Mouse (Mus musculus) midbrain, embryonic 13.5 days (tissue): ENCODE measurements around the gene Slc17a3. TPM values are rescaled to one million over a fixed set of nuclear protein-coding genes. Genes with fewer than 3 reads are reported as not detected.

Experiments
- ATAC-seq: fragments of 200-750 bp; cut with Nextera tagmentation; 2 replicates; pipeline ENCODE4 v1.8.0; 2017; ENCODE audit warnings: mild to moderate bottlenecking, moderate TSS enrichment, moderate library complexity
- H3K27ac ChIP-seq: fragments of 300-500 bp; sonication (generic); 2 replicates; pipeline ENCODE4 v1.5.1; 2015; ENCODE audit warnings: inconsistent platforms, mild to moderate bottlenecking, moderate library complexity
- H3K27me3 ChIP-seq: fragments of 300-500 bp; sonication (generic); 2 replicates; pipeline ENCODE4 v1.6.1; 2015; ENCODE audit warnings: mild to moderate bottlenecking, inconsistent platforms
- H3K36me3 ChIP-seq: fragments of 300-500 bp; sonication (generic); 2 replicates; pipeline ENCODE4 v1.6.1; 2015; ENCODE audit warnings: mild to moderate bottlenecking, inconsistent platforms
- H3K4me1 ChIP-seq: fragments of 300-500 bp; sonication (generic); replicated peaks from 2 replicates; pipeline ENCODE4 v1.6.1; 2015; ENCODE audit warnings: inconsistent platforms
- H3K4me2 ChIP-seq: fragments of 300-500 bp; sonication (generic); replicated peaks from 2 replicates; pipeline ENCODE4 v1.6.1; 2015; ENCODE audit warnings: moderate library complexity, mild to moderate bottlenecking, inconsistent platforms
- H3K4me3 ChIP-seq: fragments of 300-500 bp; sonication (generic); replicated peaks from 2 replicates; pipeline ENCODE4 v1.5.1; 2015; ENCODE audit warnings: mild to moderate bottlenecking, inconsistent platforms
- H3K9ac ChIP-seq: fragments of 300-500 bp; sonication (generic); replicated peaks from 2 replicates; pipeline ENCODE4 v1.6.1; 2015; ENCODE audit warnings: mild to moderate bottlenecking, inconsistent platforms
- H3K9me3 ChIP-seq: fragments of 300-500 bp; sonication (generic); 2 replicates; pipeline ENCODE4 v1.6.1; 2016; ENCODE audit warnings: mild to moderate bottlenecking, inconsistent platforms
- whole genome bisulfite sequencing: fragments of 180-500 bp; shearing (Covaris S2); methylation state at CpG from one replicate; pipeline ENCODE4 v1.1.7; 2015; 5-methylcytosine and 5-hydroxymethylcytosine counted together
- polyA plus RNA-seq: library from polyadenylated mRNA; unstranded; fragments of >200 nt; fragmentation: Nextera tagmentation; extraction: Ambion mirVana; gene quantifications from 2 replicates; pipeline ENCODE4 v1.2.1, GENCODE M21; 2015

The Slc17a3 gene
- polyA plus RNA-seq, 1 experiment from 2014 or later = not detected

GRCm38 (mm10) chr13:23879636-23880035, 40.4 kb downstream of the Slc17a3 start:
- ATAC-seq = no peak
- no peak overlapping the region for H3K9ac ChIP-seq
- 86% methylated on average over 5 of the region's 5 CpGs for WGBS

GRCm38 (mm10) chr13:23885540-23885939, 46.3 kb downstream of the Slc17a3 start:
- Histone ChIP-seq H3K36me3 (no peaks in the 10 kb centered on the region), H3K27ac (no peak overlapping the region), H3K4me3 (no peak overlapping the region), H3K4me2 (no peak overlapping the region), H3K9ac (no peak overlapping the region), H3K9me3 (no peaks in the 10 kb centered on the region), H3K27me3 (no peaks in the 10 kb centered on the region), H3K4me1 (no peaks in the 10 kb centered on the region)
- ATAC-seq = 0 out of 2 replicates have a peak, but pooled peaks have one; percentile 40
- 31% methylated on average over 2 of the region's 2 CpGs for whole genome bisulfite sequencing

More at GRCm38 (mm10) chr13:23879636-23880035, 40.4 kb downstream of the Slc17a3 start:
- Histone ChIP-seq H3K27ac (no peak overlapping the region), H3K4me3 (no peak overlapping the region), H3K36me3 (no peaks in the 10 kb centered on the region), H3K27me3 (no peaks in the 10 kb centered on the region), H3K9me3 (no peaks in the 10 kb centered on the region), H3K4me2 (no peak overlapping the region), H3K4me1 (no peaks in the 10 kb centered on the region)

GRCm38 (mm10) chr13:23887026-23887725, 47.9 kb downstream of the Slc17a3 start:
- WGBS = 83% methylated on average over 3 of the region's 3 CpGs
- H3K4me3 ChIP-seq = no peak overlapping the region
- H3K27ac ChIP-seq = no peak overlapping the region
- no peak overlapping the region for H3K4me2 ChIP-seq
- H3K9me3 ChIP-seq = no peaks in the 10 kb centered on the region
- H3K36me3 ChIP-seq = no peaks in the 10 kb centered on the region
- H3K4me1 ChIP-seq = no peaks in the 10 kb centered on the region
- H3K27me3 ChIP-seq = no peaks in the 10 kb centered on the region
- H3K9ac ChIP-seq = no peak overlapping the region
- no peak for ATAC-seq

- H3K9me3 ChIP-seq = no peaks in the 10 kb centered on the region
- 82% methylated on average over 6 of the region's 6 CpGs for WGBS
- no peak overlapping the region for H3K9ac ChIP-seq
- no peak overlapping the region for H3K4me3 ChIP-seq
- ATAC-seq = no peak
- H3K27ac ChIP-seq = no peak overlapping the region
- peaks cover 9% of the 10 kb centered on the region; the same call in 1 of the 2 replicates for H3K4me1 ChIP-seq
- no peaks in the 10 kb centered on the region for H3K36me3 ChIP-seq
- H3K27me3 ChIP-seq = no peaks in the 10 kb centered on the region
- H3K4me2 ChIP-seq = no peak overlapping the region
Measured at GRCm38 (mm10) chr13:23889011-23889605, 49.9 kb downstream of the Slc17a3 start.

- H3K4me1 ChIP-seq = peaks cover 9% of the 10 kb centered on the region; the same call in 1 of the 2 replicates
- H3K4me2 ChIP-seq = peak overlapping the region; percentile 21
- H3K4me3 ChIP-seq = no peak overlapping the region
- no peak overlapping the region for H3K9ac ChIP-seq
- peak; percentile 30; the same call in 1 of the 2 replicates for ATAC-seq
- no peaks in the 10 kb centered on the region for H3K27me3 ChIP-seq
- H3K9me3 ChIP-seq = no peaks in the 10 kb centered on the region
- WGBS = 9% methylated on average over 9 of the region's 9 CpGs
- no peaks in the 10 kb centered on the region for H3K36me3 ChIP-seq
- no peak overlapping the region for H3K27ac ChIP-seq
Measured at GRCm38 (mm10) chr13:23892592-23893268, 53.5 kb downstream of the Slc17a3 start.

- peak overlapping the region; percentile 21 for H3K4me2 ChIP-seq
Measured at GRCm38 (mm10) chr13:23893269-23893593, 54.0 kb downstream of the Slc17a3 start.

GRCm38 (mm10) chr13:23898242-23898641, 59.0 kb downstream of the Slc17a3 start:
- no peak overlapping the region for H3K4me3 ChIP-seq
- H3K27ac ChIP-seq = no peak overlapping the region
- no peaks in the 10 kb centered on the region for H3K36me3 ChIP-seq
- 49% methylated on average over 6 of the region's 6 CpGs for WGBS
- H3K9ac ChIP-seq = no peak overlapping the region
- no peak overlapping the region for H3K4me2 ChIP-seq
- H3K27me3 ChIP-seq = no peaks in the 10 kb centered on the region
- H3K4me1 ChIP-seq = peaks cover 2% of the 10 kb centered on the region; the same call in 1 of the 2 replicates
- no peak for ATAC-seq
- H3K9me3 ChIP-seq = no peaks in the 10 kb centered on the region

More at GRCm38 (mm10) chr13:23893269-23893593, 54.0 kb downstream of the Slc17a3 start:
- Histone ChIP-seq H3K27ac (no peak overlapping the region), H3K27me3 (no peaks in the 10 kb centered on the region), H3K9ac (no peak overlapping the region), H3K4me1 (peaks cover 9% of the 10 kb centered on the region; the same call in 1 of the 2 replicates), H3K9me3 (no peaks in the 10 kb centered on the region), H3K36me3 (no peaks in the 10 kb centered on the region), H3K4me3 (no peak overlapping the region)
- ATAC-seq = peak; percentile 84
- WGBS = 13% methylated on average over 4 of the region's 4 CpGs

- H3K27ac ChIP-seq = no peak overlapping the region
- no peak overlapping the region for H3K9ac ChIP-seq
- no peaks in the 10 kb centered on the region for H3K9me3 ChIP-seq
- no peak overlapping the region for H3K4me3 ChIP-seq
- no peaks in the 10 kb centered on the region for H3K27me3 ChIP-seq
- WGBS = 94% methylated on average over 5 of the region's 5 CpGs
- ATAC-seq = no peak
- H3K4me2 ChIP-seq = no peak overlapping the region
- H3K4me1 ChIP-seq = no peaks in the 10 kb centered on the region
- H3K36me3 ChIP-seq = no peaks in the 10 kb centered on the region
Measured at GRCm38 (mm10) chr13:23906906-23907305, 67.7 kb downstream of the Slc17a3 start.

GRCm38 (mm10) chr13:23910121-23910520, 70.9 kb downstream of the Slc17a3 start:
- H3K27ac ChIP-seq = no peak overlapping the region
- 86% methylated on average over 5 of the region's 5 CpGs for WGBS
- no peaks in the 10 kb centered on the region for H3K27me3 ChIP-seq

More at GRCm38 (mm10) chr13:23910121-23910520, 70.9 kb downstream of the Slc17a3 start:
- H3K9me3 ChIP-seq = no peaks in the 10 kb centered on the region
- no peaks in the 10 kb centered on the region for H3K4me1 ChIP-seq
- no peaks in the 10 kb centered on the region for H3K36me3 ChIP-seq
- no peak overlapping the region for H3K9ac ChIP-seq
- H3K4me2 ChIP-seq = no peak overlapping the region
- ATAC-seq = no peak
- no peak overlapping the region for H3K4me3 ChIP-seq

Other genes starting within 250 kb of the Slc17a3 start
- gene Hist1h2be, start 218.3 kb upstream of the Slc17a3 start, polyA plus RNA-seq = 1.4 and 2.0 TPM in 2 replicates
- gene Hist1h1e, start 216.9 kb upstream of the Slc17a3 start, polyA plus RNA-seq = 12.6 and 15.0 TPM in 2 replicates
- 0.69 and 1.1 TPM in 2 replicates for gene Hist1h2ac, start 155.5 kb upstream of the Slc17a3 start, polyA plus RNA-seq
- gene Hist1h2bc, start 155.2 kb upstream of the Slc17a3 start, polyA plus RNA-seq = 22.2 and 24.4 TPM in 2 replicates
- not detected in 2 replicates for gene Hist1h1t, start 143.6 kb upstream of the Slc17a3 start, polyA plus RNA-seq
- gene Hist1h4c, start 141.0 kb upstream of the Slc17a3 start, polyA plus RNA-seq = 5.1 and 5.8 TPM in 2 replicates
- gene Hfe, start 128.6 kb upstream of the Slc17a3 start, polyA plus RNA-seq = 2.0 and 2.7 TPM in 2 replicates
- gene Hist1h1c, start 100.6 kb upstream of the Slc17a3 start, polyA plus RNA-seq = 9.8 and 11.1 TPM in 2 replicates
- gene Hist1h3c, start 93.8 kb upstream of the Slc17a3 start, polyA plus RNA-seq = 3.2 and 4.4 TPM in 2 replicates
- 2.8 and 3.2 TPM in 2 replicates for gene Hist1h2bb, start 92.7 kb upstream of the Slc17a3 start, polyA plus RNA-seq
- gene Hist1h2ab, start 88.3 kb upstream of the Slc17a3 start, polyA plus RNA-seq = 28.4 and 31.0 TPM in 2 replicates
- 6.3 and 8.7 TPM in 2 replicates for gene Hist1h3b, start 87.2 kb upstream of the Slc17a3 start, polyA plus RNA-seq
- gene Hist1h4b, start 82.4 kb upstream of the Slc17a3 start, polyA plus RNA-seq = 4.6 and 5.2 TPM in 2 replicates
- 0.44 and 0.57 TPM in 2 replicates for gene Hist1h4a, start 78.2 kb upstream of the Slc17a3 start, polyA plus RNA-seq
- 1.4 and 3.3 TPM in 2 replicates for gene Hist1h3a, start 77.0 kb upstream of the Slc17a3 start, polyA plus RNA-seq
- gene Hist1h1a, start 75.8 kb upstream of the Slc17a3 start, polyA plus RNA-seq = 1.6 and 2.2 TPM in 2 replicates
- 0.15 TPM in 1 of 2 replicates, not detected in the other for gene Trim38, start 69.5 kb upstream of the Slc17a3 start, polyA plus RNA-seq
- not detected in 2 replicates for gene Slc17a2, start 32.4 kb upstream of the Slc17a3 start, polyA plus RNA-seq
- gene Slc17a1, start 28.3 kb downstream of the Slc17a3 start, polyA plus RNA-seq = 0.08 TPM in 1 of 2 replicates, not detected in the other
- gene Slc17a4, start 75.6 kb downstream of the Slc17a3 start, polyA plus RNA-seq = not detected in 2 replicates
- gene Hist1h2ba, start 94.7 kb downstream of the Slc17a3 start, polyA plus RNA-seq = not detected in 2 replicates
- not detected in 2 replicates for gene Hist1h2aa, start 95.0 kb downstream of the Slc17a3 start, polyA plus RNA-seq
- gene Scgn, start 151.8 kb downstream of the Slc17a3 start, polyA plus RNA-seq = 1.2 and 1.6 TPM in 2 replicates